Mouse (Mus musculus): ENCODE measurements around the gene Efcab6. TPM values are rescaled to one million over a fixed set of nuclear protein-coding genes. Genes with fewer than 3 reads are reported as not detected.

Gene Efcab6
- polyA plus RNA-seq, 1 experiment, result not detected

- Histone ChIP-seq H3K27ac (ENCODE audit: insufficient read depth, low read depth, low read length) (no peak overlapping the region), H3K4me3 (ENCODE audit: low read depth, low read length) (no peak overlapping the region), H3K27me3 (ENCODE audit: control insufficient read depth, insufficient read depth, low read length) (no peaks in the 10 kb centered on the region), H3K4me1 (ENCODE audit: control insufficient read depth, insufficient read depth, insufficient read length, low read length) (no peaks in the 10 kb centered on the region), H3K36me3 (ENCODE audit: control insufficient read depth, insufficient read depth, low read length) (no peaks in the 10 kb centered on the region)
- TF ChIP-seq CTCF (IDR thresholded peaks at IDR 0.05; ENCODE audit: extremely low read depth, insufficient read length, insufficient replicate concordance, low read depth, low read length), result no peak
- no peak for TF ChIP-seq POLR2A (IDR thresholded peaks at IDR 0.05; ENCODE audit: low read depth, low read length)
- WGBS, result 80% methylated on average over 8 of the region's 8 CpGs
These were observed 109.1 kb downstream of the Efcab6 start for GRCm38 (mm10) chr15:83955948-83956707.

- WGBS, result 51% methylated on average over 16 of the region's 16 CpGs
- Histone ChIP-seq H3K36me3 (ENCODE audit: control insufficient read depth, insufficient read depth, low read length) (no peaks in the 10 kb centered on the region), H3K4me3 (ENCODE audit: low read depth, low read length) (no peak overlapping the region), H3K27ac (ENCODE audit: insufficient read depth, low read depth, low read length) (no peak overlapping the region), H3K4me1 (ENCODE audit: control insufficient read depth, insufficient read depth, insufficient read length, low read length) (no peaks in the 10 kb centered on the region), H3K27me3 (ENCODE audit: control insufficient read depth, insufficient read depth, low read length) (no peaks in the 10 kb centered on the region)
- no peak for TF ChIP-seq CTCF (IDR thresholded peaks at IDR 0.05; ENCODE audit: extremely low read depth, insufficient read length, insufficient replicate concordance, low read depth, low read length)
- no peak for TF ChIP-seq POLR2A (IDR thresholded peaks at IDR 0.05; ENCODE audit: low read depth, low read length)
These were observed 115.3 kb downstream of the Efcab6 start for GRCm38 (mm10) chr15:83949729-83950491.

- Histone ChIP-seq H3K4me3 (ENCODE audit: low read depth, low read length) (no peak overlapping the region), H3K36me3 (ENCODE audit: control insufficient read depth, insufficient read depth, low read length) (no peaks in the 10 kb centered on the region), H3K27me3 (ENCODE audit: control insufficient read depth, insufficient read depth, low read length) (no peaks in the 10 kb centered on the region), H3K27ac (ENCODE audit: insufficient read depth, low read depth, low read length) (no peak overlapping the region), H3K4me1 (ENCODE audit: control insufficient read depth, insufficient read depth, insufficient read length, low read length) (no peaks in the 10 kb centered on the region)
- TF ChIP-seq CTCF (IDR thresholded peaks at IDR 0.05; ENCODE audit: extremely low read depth, insufficient read length, insufficient replicate concordance, low read depth, low read length), result no peak
- no peak for TF ChIP-seq POLR2A (IDR thresholded peaks at IDR 0.05; ENCODE audit: low read depth, low read length)
- WGBS, result 18% methylated on average over 5 of the region's 5 CpGs
These were observed 125.5 kb downstream of the Efcab6 start for GRCm38 (mm10) chr15:83939703-83940102.

GRCm38 (mm10) chr15:83938466-83938865 lies 126.7 kb downstream of the Efcab6 start:
- Histone ChIP-seq H3K36me3 (ENCODE audit: control insufficient read depth, insufficient read depth, low read length) (no peaks in the 10 kb centered on the region), H3K27ac (ENCODE audit: insufficient read depth, low read depth, low read length) (no peak overlapping the region), H3K4me1 (ENCODE audit: control insufficient read depth, insufficient read depth, insufficient read length, low read length) (no peaks in the 10 kb centered on the region), H3K27me3 (ENCODE audit: control insufficient read depth, insufficient read depth, low read length) (no peaks in the 10 kb centered on the region), H3K4me3 (ENCODE audit: low read depth, low read length) (no peak overlapping the region)
- WGBS, result 77% methylated on average over 2 of the region's 2 CpGs
- no peak for TF ChIP-seq CTCF (IDR thresholded peaks at IDR 0.05; ENCODE audit: extremely low read depth, insufficient read length, insufficient replicate concordance, low read depth, low read length)
- no peak for TF ChIP-seq POLR2A (IDR thresholded peaks at IDR 0.05; ENCODE audit: low read depth, low read length)

- H3K4me1 ChIP-seq (ENCODE audit: control insufficient read depth, insufficient read depth, insufficient read length, low read length), result no peaks in the 10 kb centered on the region
- 87% methylated on average over 4 of the region's 4 CpGs for WGBS
- TF ChIP-seq POLR2A (IDR thresholded peaks at IDR 0.05; ENCODE audit: low read depth, low read length) (no peak), CTCF (IDR thresholded peaks at IDR 0.05; ENCODE audit: extremely low read depth, insufficient read length, insufficient replicate concordance, low read depth, low read length) (no peak)
- H3K4me3 ChIP-seq (ENCODE audit: low read depth, low read length), result no peak overlapping the region
- no peaks in the 10 kb centered on the region for H3K27me3 ChIP-seq (ENCODE audit: control insufficient read depth, insufficient read depth, low read length)
- H3K36me3 ChIP-seq (ENCODE audit: control insufficient read depth, insufficient read depth, low read length), result no peaks in the 10 kb centered on the region
- no peak overlapping the region for H3K27ac ChIP-seq (ENCODE audit: insufficient read depth, low read depth, low read length)
These were observed 128.7 kb downstream of the Efcab6 start for GRCm38 (mm10) chr15:83936506-83936905.

- no peaks in the 10 kb centered on the region for H3K4me1 ChIP-seq (ENCODE audit: control insufficient read depth, insufficient read depth, insufficient read length, low read length)
- 57% methylated on average over 2 of the region's 2 CpGs for whole genome bisulfite sequencing
- no peak for TF ChIP-seq CTCF (IDR thresholded peaks at IDR 0.05; ENCODE audit: extremely low read depth, insufficient read length, insufficient replicate concordance, low read depth, low read length)
- TF ChIP-seq POLR2A (IDR thresholded peaks at IDR 0.05; ENCODE audit: low read depth, low read length), result no peak
These were observed 130.4 kb downstream of the Efcab6 start for GRCm38 (mm10) chr15:83934816-83935215.

GRCm38 (mm10) chr15:83925338-83925737 lies 139.8 kb downstream of the Efcab6 start:
- no peak overlapping the region for H3K27ac ChIP-seq (ENCODE audit: insufficient read depth, low read depth, low read length)
- no peak for TF ChIP-seq CTCF (IDR thresholded peaks at IDR 0.05; ENCODE audit: extremely low read depth, insufficient read length, insufficient replicate concordance, low read depth, low read length)
- TF ChIP-seq POLR2A (IDR thresholded peaks at IDR 0.05; ENCODE audit: low read depth, low read length), result no peak
- no peaks in the 10 kb centered on the region for H3K36me3 ChIP-seq (ENCODE audit: control insufficient read depth, insufficient read depth, low read length)
- H3K27me3 ChIP-seq (ENCODE audit: control insufficient read depth, insufficient read depth, low read length), result no peaks in the 10 kb centered on the region
- H3K4me1 ChIP-seq (ENCODE audit: control insufficient read depth, insufficient read depth, insufficient read length, low read length), result no peaks in the 10 kb centered on the region
- 69% methylated on average over 3 of the region's 3 CpGs for WGBS
- H3K4me3 ChIP-seq (ENCODE audit: low read depth, low read length), result no peak overlapping the region

More at GRCm38 (mm10) chr15:83934816-83935215, 130.4 kb downstream of the Efcab6 start:
- Histone ChIP-seq H3K27me3 (ENCODE audit: control insufficient read depth, insufficient read depth, low read length) (no peaks in the 10 kb centered on the region), H3K36me3 (ENCODE audit: control insufficient read depth, insufficient read depth, low read length) (no peaks in the 10 kb centered on the region), H3K27ac (ENCODE audit: insufficient read depth, low read depth, low read length) (no peak overlapping the region), H3K4me3 (ENCODE audit: low read depth, low read length) (no peak overlapping the region)
